Mouse (Mus musculus) brain, adult 2 months (tissue): Measurements from ENCODE around the gene Auts2.
A peak's percentile ranks its signal among the peaks of the same experiment; 100 is the strongest.

Source experiments
- DNase-seq: peaks from one replicate; pipeline ENCODE4 v3.0.0; 2011; ENCODE audit warnings: low read depth, low spot score

The Auts2 gene

DNA sequence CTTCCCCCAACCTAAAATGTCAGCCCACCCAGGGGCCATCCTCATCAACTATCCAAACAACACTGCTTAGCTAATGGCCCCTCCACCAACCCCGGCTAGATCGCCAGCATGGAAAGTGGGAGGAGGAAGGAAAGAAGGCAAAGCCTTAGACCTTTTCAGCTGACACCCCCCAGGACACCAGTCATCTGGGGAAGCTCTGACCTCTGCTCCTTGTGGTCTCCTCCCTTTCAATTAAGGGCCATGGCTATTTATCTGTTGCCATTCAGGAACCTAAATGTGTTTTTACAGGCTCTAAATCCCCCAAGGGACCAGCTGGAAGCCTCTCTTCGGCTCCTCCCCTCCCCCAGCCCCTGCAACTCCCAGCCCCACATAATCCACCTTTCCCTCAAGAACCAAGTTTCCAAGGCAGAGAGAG is 42.3 kb downstream of the Auts2 start:
- no peak for DNase-seq

- no peak for DNase-seq
Observed at GRCm38 (mm10) chr5:132498896-132499295, 44.2 kb downstream of the Auts2 start.

DNA sequence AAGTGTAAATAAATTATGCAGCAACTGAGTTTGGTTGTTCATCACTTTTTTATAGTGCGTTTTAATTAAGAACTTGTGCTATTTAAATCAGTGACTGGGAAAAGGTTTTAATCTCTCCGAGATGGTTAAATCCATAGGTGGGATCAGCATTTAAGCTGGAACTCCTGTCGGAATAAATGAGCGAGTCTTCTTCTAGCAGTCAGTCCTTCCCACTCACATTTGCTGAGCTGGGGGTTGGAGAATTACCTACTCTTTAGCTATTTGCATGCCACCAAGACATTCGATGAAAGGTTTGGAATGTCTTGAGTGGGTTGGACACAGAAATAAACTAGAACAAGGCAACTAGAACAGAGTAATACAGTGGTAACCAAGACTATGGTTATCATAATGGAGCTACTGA is 45.1 kb downstream of the Auts2 start:
- DNase-seq, result peak; percentile 74

- DNase-seq, result no peak
Observed at GRCm38 (mm10) chr5:132492793-132493192, 50.4 kb downstream of the Auts2 start.

- DNase-seq, result peak; percentile 80
Observed at GRCm38 (mm10) chr5:132492040-132492439, 51.1 kb downstream of the Auts2 start.

GRCm38 (mm10) chr5:132491508-132491907 is 51.6 kb downstream of the Auts2 start:
- DNase-seq, result no peak

DNA sequence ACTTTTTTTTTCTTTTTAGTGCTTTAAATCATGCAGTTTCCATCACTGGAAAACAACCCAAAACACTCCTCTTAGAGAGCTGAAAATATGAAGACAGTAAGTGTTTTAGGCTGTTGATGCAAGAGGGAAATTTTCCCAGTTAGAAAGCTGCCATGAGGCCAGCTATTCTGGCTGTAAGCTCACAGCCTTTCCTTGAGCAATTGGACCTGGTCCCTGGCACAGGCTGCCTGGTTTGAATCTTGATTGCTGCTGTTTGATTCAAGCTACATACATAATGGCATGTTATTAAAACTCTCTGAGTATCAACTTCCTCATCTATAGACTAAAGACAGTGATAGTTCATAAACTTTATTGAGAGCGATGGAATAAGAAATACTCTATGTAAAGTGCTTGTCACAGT is 52.8 kb downstream of the Auts2 start:
- DNase-seq, result peak; percentile 61

DNA sequence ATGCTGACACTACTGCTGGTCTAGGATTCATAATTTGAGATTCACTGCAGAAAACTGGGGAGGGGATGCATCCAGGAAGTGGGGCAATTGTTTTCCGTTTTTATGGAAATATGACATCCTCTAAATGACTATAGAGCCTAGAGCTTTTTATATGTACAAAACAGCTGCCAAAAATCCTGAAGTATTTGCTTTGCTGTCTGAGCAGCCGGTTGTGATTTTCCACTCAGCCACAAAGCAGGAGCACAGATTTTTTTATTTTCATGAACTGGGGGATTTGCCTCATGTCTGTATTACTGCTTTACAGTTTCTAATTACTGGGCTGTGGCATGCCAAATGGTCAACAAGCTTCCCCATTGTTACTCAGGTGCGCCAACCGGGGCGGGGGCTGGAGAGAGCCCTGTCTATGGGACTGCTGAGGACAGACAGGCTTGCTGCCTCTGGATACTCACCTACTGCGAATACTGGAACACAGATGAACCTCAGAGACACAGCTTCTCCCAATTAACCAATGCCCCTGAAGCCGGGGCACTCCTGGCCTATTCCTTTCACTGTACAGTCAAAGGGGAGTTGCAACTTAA is 53.3 kb downstream of the Auts2 start:
- DNase-seq, result peak; percentile 31

DNA sequence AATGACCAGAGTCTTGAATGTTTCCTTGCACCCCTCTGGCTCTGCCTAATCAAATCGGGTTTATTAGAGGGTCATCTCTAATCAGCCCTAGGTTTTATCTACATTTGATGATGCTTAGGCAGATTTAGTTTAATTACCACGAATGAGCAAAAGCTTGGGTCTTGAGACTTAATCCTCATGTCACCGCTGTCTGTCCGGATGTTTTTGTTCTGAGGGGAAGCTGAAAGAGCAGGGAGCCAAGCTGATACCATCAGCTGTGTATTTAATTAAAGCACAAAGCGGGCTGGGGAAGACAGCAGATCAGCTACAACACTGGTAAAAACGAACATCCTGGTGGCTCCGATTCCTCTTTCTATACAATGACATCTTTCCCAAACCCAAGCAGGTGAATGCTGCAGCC is 56.3 kb downstream of the Auts2 start:
- no peak for DNase-seq

DNA sequence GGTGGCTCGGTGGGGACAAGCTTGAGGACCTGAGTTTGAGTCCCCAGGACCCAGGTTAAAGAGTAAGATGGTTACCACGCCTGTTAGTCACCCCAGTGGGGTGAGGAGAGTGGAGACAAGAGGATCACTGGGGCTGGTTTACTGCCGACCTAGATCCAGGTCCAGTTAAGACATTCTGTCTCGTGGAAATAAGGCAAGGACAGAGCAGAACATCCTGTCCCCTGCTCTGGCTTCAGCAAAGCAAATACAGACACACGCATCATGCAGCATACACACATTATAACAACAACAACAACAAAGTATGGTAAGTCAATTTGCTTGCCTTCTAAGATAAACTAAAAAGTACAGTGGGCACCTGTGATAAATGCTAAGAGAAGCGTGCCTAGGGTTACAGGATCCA is 57.1 kb downstream of the Auts2 start:
- DNase-seq, result no peak

GRCm38 (mm10) chr5:132485448-132485847 is 57.7 kb downstream of the Auts2 start:
- DNase-seq, result peak; percentile 21

DNA sequence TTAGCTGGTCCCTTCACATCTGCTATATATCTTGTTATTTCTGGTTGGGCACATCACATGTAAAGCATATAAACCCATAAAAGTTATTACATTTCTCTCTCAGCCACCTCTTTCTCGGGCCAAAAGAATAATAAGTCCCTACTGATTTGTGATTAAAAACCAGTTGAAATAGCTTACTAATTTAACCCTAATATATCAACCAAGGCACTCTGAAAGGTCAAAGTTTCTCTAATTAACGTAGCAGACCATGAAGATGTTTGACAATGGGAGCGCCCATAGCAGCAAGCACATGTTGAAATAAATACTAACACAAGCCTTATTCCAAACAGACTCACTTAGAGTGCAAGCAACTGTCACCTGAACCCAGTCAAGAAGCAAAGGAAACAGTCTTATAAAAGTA is 61.7 kb downstream of the Auts2 start:
- no peak for DNase-seq

- DNase-seq, result no peak
Observed at GRCm38 (mm10) chr5:132480461-132480860, 62.7 kb downstream of the Auts2 start.

GRCm38 (mm10) chr5:132479227-132479857 is 63.8 kb downstream of the Auts2 start:
- DNase-seq, result no peak

DNA sequence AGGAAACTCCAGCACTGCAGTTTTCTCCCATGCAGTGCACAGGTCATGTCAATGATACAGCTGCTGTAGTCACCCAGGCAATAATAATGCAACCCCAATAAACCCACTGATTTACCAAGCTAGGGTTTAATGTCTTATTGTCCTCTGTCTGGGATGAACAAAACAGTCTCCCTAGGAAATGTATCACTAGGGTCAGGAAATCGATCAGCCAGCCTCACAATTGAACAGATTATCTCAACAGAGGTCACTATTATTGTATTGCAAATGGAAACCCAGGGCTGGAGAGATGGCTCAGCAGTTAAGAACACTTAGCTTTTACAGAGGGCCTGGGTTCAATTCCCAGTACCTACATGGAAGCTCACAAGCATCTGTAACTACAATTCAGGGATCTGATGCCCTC is 65.6 kb downstream of the Auts2 start:
- DNase-seq, result no peak

DNA sequence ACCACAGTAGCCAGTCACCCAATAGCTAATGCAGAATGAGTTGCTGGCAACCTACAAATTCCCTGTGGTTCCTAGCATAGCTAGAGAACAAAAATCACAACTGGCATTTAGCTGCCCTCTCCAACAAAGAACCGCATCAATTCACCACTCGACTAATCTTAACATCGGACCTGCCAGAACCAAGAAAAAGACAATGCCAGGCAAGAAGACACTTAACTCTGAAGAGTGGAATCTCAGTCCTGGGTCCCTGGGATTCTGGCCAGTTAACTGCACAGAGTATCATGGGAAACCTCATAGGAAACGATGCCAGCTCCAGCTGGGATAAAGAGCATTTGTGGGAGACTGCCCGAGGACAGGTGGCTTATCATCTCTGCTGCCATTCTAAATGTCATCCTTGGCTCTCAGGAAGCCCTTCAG is 70.2 kb downstream of the Auts2 start:
- peak; percentile 93 for DNase-seq

GRCm38 (mm10) chr5:132472184-132472829 is 70.8 kb downstream of the Auts2 start:
- peak; percentile 71 for DNase-seq

DNA sequence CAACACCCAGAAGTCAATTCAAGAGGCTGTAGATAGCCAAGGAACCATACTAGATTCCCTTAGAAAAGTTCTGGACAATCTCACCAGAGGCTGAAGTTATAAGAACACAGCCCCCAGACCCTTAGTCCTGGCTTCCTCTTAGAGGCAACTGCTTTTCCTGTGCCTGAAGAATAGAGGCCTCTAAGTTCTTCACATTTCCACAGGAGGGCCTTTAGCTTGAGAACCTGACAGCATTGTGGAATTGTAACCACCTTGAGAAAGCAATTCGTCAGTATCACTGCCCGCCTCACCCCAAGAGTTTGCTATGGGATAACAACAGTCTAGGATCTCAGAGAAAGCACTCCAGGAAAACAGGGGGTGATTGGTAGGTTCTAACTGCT is 75.8 kb downstream of the Auts2 start:
- no peak for DNase-seq

- DNase-seq, result no peak
Observed at GRCm38 (mm10) chr5:132466427-132467363, 76.4 kb downstream of the Auts2 start.

DNA sequence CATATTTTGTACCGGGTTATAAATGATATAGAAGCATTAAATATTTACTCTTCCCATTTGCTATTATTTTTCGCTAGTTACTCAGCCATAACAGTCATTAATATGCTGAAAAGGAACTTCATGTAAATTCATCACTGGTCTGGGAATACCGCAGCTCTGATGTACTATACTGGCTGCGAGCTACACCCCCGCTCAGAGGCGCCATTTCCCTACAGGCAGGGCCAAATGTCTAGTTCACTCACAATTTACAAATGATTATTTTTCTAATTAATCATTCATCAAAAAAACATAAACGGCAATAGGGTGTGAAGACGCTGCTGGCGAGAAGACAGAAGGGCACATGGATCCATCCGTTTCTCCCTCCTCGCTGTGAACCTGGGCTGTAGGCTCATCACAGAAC is 80.6 kb downstream of the Auts2 start:
- no peak for DNase-seq

GRCm38 (mm10) chr5:132458498-132458897 is 84.6 kb downstream of the Auts2 start:
- peak; percentile 88 for DNase-seq

DNA sequence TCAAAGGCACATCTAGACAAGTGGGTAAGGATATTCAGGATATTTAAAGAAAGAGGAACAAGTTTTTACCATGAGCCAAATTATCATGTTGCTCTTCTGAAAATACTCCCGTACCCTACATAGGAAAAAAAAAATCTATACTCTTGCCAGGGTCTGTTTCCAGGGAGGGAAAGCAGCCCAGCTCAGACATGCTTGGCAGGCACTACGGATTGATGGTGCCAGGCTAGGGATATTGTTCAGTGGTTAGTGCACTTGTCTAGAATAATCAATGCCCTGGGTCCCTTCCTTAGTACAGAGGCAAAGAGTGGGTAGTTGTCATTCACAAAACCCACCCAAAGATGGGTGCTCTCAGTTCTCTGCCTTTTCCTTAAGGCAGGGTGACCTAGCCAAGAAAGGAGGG is 90.8 kb downstream of the Auts2 start:
- DNase-seq, result peak; percentile 24
